Mouse (Mus musculus): Measurements from ENCODE around the gene Misp. TPM values are rescaled to one million over a fixed set of nuclear protein-coding genes. Genes with fewer than 3 reads are reported as not detected.

The Misp gene
- polyA plus RNA-seq, 1 experiment from 2014 or later, result 1.0 TPM

DNA sequence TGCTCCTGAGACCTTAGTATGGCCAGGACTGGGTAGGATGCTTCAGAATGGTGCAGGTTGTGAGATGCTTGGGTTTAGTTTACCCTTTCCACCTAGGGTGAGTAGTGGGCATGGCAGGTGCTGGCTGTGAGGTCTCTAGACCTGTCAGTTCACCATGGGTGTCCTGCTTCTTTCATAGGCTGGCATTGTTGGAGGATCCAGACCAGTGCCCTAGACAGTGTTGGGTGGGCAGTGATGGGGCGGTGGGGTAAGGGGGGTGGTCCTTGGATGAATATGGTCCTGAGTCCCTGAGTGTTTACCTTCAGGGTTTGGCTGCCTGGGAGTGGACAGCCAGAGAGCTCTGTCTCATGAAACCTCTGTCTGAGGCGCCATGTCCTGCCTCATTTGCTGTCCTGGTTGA is 37.1 kb downstream of the Misp start:
- H3K27ac ChIP-seq (replicated peaks), result peak overlapping the region; percentile 46
- H3K9ac ChIP-seq (replicated peaks), result peak overlapping the region; percentile 98; the same call in 1 of the 2 replicates
- H3K9me3 ChIP-seq, result no peaks in the 10 kb centered on the region
- H3K4me1 ChIP-seq, result peaks cover 41% of the 10 kb centered on the region
- ATAC-seq (ENCODE audit: low FRiP score, low read depth), result no peak
- H3K36me3 ChIP-seq, result peaks cover 62% of the 10 kb centered on the region
- no peaks in the 10 kb centered on the region for H3K27me3 ChIP-seq
- H3K4me3 ChIP-seq, result peak overlapping the region; percentile 99
- 88% methylated on average over 2 of the region's 2 CpGs for WGBS
- H3K4me2 ChIP-seq (replicated peaks), result peak overlapping the region; percentile 100

DNA sequence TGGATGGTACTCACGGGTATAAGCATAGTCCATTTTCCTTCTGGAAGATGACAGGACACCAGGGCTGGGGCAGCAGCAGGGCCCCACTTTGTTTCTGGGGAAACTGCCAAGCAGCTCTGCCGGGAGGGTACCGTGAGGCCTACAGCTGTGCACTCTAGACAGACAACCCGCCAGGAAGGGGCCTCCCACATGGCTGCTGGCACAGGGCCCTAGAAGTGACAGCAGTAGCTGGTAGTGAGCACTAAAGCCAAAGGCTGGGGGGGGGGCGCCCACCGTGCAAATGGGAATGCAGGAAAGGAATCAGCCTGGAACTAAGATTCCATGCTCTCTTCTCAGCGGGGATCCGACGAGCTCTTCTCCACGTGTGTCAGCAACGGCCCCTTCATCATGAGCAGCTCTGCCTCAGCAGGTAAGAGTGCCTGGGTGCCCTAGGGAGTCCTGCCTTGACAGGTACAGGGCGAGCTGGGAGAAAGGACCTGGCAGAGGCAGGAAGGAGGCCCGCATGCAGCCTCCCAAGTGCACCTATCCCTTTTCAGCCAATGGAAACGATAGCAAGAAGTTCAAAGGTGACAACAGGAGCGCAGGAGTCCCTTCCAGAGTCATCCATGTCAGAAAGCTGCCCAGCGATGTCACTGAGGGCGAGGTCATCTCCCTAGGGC is 37.8 kb downstream of the Misp start:
- Histone ChIP-seq H3K4me1 (peaks cover 36% of the 10 kb centered on the region), H3K9ac (replicated peaks) (peak overlapping the region; percentile 98; the same call in 1 of the 2 replicates), H3K27ac (replicated peaks) (peak overlapping the region; percentile 46; the same call in 1 of the 2 replicates), H3K36me3 (peaks cover 68% of the 10 kb centered on the region), H3K4me3 (peak overlapping the region; percentile 3; the same call in 1 of the 2 replicates), H3K27me3 (no peaks in the 10 kb centered on the region), H3K4me2 (replicated peaks) (peak overlapping the region; percentile 100), H3K9me3 (no peaks in the 10 kb centered on the region)
- no peak for ATAC-seq (ENCODE audit: low FRiP score, low read depth)
- 66% methylated on average over 17 of the region's 17 CpGs for WGBS

DNA sequence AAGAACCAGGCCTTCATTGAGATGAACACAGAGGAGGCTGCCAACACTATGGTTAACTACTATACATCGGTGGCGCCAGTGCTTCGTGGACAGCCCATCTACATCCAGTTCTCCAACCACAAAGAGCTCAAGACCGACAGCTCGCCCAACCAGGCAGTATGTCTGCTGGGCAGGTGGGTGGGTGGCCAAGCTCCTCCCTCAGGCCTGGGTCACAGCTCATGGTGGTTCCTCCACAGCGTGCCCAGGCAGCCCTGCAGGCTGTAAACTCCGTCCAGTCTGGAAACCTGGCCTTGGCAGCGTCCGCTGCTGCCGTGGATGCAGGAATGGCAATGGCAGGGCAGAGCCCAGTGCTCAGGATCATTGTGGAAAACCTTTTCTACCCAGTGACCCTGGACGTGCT is 38.3 kb downstream of the Misp start:
- Histone ChIP-seq H3K9me3 (no peaks in the 10 kb centered on the region), H3K27me3 (no peaks in the 10 kb centered on the region), H3K4me2 (replicated peaks) (no peak overlapping the region), H3K4me1 (peaks cover 36% of the 10 kb centered on the region), H3K27ac (replicated peaks) (no peak overlapping the region), H3K9ac (replicated peaks) (no peak overlapping the region), H3K4me3 (no peak overlapping the region), H3K36me3 (peaks cover 73% of the 10 kb centered on the region)
- ATAC-seq (ENCODE audit: low FRiP score, low read depth), result no peak
- WGBS, result 92% methylated on average over 11 of the region's 11 CpGs

DNA sequence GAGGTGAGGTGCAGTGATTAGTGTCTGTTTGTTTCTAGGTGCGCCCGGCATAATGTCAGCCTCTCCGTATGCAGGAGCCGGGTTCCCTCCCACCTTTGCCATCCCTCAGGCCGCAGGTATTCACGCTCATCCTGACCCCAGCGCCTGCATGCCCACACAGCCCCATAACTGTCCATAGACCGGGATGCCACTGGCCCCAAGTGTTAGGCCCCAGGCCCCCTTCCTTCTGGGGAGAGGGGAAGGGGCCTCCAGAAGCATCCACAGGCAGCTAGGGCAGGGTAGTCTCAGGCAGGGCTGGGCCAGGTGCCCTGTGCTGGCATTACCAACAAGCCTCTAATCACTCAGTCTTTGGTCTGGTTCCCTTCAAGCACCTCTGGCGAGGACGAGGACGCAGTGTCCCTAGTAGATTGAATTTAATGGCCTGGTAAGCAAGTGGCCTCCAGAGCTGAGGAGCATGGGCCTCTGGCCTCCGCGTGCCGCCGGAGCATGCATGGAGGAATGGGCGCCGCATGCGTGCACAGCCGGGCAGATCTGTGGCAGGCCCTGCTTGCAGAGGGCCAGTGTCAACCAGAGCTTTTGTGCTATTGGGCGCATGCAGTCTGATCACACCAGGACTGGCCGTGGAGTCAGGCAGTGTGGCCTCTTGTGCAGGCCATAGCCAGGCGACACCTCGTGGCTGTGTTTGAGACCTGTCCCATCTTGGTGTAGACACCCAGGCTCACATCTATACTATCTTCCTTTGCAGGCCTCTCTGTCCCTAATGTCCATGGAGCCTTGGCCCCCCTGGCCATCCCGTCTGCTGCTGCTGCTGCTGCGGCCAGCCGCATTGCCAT is 39.5 kb downstream of the Misp start:
- Histone ChIP-seq H3K9ac (replicated peaks) (no peak overlapping the region), H3K4me1 (peaks cover 37% of the 10 kb centered on the region), H3K4me3 (no peak overlapping the region), H3K9me3 (no peaks in the 10 kb centered on the region), H3K4me2 (replicated peaks) (no peak overlapping the region), H3K27me3 (no peaks in the 10 kb centered on the region), H3K36me3 (peaks cover 85% of the 10 kb centered on the region), H3K27ac (replicated peaks) (no peak overlapping the region; the same call in 1 of the 2 replicates)
- no peak for ATAC-seq (ENCODE audit: low FRiP score, low read depth)
- 95% methylated on average over 26 of the region's 26 CpGs for WGBS

DNA sequence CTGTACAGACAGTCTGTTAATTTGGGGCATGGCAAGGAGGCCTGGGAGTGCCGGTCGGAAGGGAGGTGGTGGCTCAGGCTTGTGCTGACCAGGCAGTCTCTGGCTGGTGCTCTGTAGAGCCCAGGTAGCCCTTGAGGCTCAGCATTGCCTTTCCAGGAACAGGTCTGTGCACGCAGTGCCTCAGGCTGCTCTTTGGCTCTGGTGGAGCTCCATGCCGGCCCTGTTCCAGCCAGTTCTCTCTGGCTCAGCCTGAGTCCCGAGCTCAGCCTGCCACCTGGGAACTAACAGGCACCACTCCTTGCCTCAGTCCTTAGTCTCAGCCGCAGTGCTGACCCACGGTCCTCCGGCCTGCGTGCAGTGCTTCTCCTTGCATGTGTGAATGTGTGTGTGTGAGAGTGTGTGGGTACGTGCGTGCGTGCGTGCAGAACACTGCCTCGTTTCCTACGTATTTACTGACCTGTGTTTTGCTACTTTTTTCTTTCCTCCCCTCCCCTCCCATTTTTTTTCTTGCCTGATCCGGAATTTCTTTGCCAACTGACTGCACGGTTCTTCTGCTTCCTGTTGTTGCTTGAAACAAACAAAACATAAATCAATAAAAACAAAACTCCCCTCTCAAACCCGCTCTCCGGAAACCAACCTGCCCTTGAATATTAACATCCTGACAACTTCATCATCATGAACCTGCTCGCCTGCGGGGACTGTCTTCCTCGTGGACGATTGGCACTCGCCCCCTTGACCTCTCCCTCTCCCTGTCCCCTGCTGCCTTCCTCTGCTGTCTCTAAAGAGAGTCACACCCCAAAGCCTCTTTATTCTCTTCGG is 40.6 kb downstream of the Misp start:
- Histone ChIP-seq H3K27me3 (no peaks in the 10 kb centered on the region), H3K27ac (replicated peaks) (0 out of 2 replicates have a peak overlapping the region, but pooled peaks have one; percentile 26), H3K9me3 (no peaks in the 10 kb centered on the region), H3K36me3 (peaks cover 96% of the 10 kb centered on the region), H3K4me2 (replicated peaks) (no peak overlapping the region), H3K4me1 (peaks cover 32% of the 10 kb centered on the region), H3K4me3 (no peak overlapping the region), H3K9ac (replicated peaks) (no peak overlapping the region)
- ATAC-seq (ENCODE audit: low FRiP score, low read depth), result no peak
- 82% methylated on average over 25 of the region's 25 CpGs for WGBS

DNA sequence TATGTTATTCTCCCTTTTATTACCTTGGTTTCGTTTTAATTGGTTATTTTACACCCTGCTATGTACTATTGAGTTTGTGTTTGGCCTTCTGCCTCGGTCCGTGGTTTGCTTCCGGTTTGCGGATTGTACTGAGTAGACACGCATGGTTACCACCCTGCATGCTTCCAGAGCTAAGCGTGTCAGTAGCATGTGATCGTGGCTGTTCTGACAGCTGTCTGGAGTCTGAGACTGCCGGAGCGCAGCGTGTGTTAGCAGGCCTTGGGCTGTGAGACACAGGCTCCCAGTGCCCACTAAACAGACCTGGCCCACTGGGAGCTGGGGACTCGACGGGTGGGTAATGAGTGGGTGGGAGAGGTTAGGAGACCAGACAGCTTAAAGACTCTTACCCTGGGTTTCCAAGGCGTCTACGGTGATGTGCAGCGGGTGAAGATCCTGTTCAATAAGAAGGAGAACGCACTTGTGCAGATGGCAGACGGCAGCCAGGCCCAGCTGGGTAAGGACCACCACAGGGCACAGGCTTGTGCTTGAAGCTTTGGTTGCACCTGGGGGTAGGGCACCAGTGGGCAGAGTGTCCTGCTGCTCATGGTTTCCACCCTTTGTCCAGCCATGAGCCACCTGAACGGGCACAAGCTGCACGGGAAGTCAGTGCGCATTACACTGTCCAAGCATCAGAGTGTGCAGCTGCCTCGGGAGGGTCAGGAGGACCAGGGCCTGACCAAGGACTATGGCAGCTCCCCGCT is 41.4 kb downstream of the Misp start:
- peak overlapping the region; percentile 26; the same call in 1 of the 2 replicates for H3K27ac ChIP-seq (replicated peaks)
- H3K4me3 ChIP-seq, result no peak overlapping the region
- H3K27me3 ChIP-seq, result no peaks in the 10 kb centered on the region
- H3K9ac ChIP-seq (replicated peaks), result no peak overlapping the region
- WGBS, result 89% methylated on average over 23 of the region's 23 CpGs
- peaks cover 97% of the 10 kb centered on the region for H3K36me3 ChIP-seq
- ATAC-seq (ENCODE audit: low FRiP score, low read depth), result no peak
- H3K4me2 ChIP-seq (replicated peaks), result no peak overlapping the region
- no peaks in the 10 kb centered on the region for H3K9me3 ChIP-seq
- H3K4me1 ChIP-seq, result peaks cover 25% of the 10 kb centered on the region

DNA sequence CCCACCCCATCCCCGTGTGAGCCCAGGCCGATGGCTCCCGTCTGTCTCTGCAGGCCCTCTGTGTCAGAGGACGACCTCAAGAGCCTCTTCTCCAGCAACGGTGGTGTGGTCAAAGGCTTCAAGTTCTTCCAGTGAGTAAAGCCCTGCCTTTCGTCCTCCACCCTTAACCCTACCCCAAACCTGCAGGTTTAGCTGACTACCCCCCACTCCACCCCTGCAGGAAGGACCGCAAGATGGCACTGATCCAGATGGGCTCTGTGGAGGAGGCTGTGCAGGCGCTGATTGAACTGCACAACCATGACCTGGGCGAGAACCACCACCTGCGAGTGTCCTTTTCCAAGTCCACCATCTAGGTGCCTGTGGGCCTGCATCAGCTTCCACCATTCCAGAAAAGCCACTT is 42.1 kb downstream of the Misp start:
- no peak for ATAC-seq (ENCODE audit: low FRiP score, low read depth)
- Histone ChIP-seq H3K4me2 (replicated peaks) (no peak overlapping the region), H3K9ac (replicated peaks) (no peak overlapping the region), H3K27ac (replicated peaks) (0 out of 2 replicates have a peak overlapping the region, but pooled peaks have one; percentile 26), H3K36me3 (peaks cover 96% of the 10 kb centered on the region), H3K4me1 (peaks cover 18% of the 10 kb centered on the region), H3K4me3 (no peak overlapping the region), H3K27me3 (no peaks in the 10 kb centered on the region), H3K9me3 (no peaks in the 10 kb centered on the region)
- WGBS, result 80% methylated on average over 10 of the region's 10 CpGs

DNA sequence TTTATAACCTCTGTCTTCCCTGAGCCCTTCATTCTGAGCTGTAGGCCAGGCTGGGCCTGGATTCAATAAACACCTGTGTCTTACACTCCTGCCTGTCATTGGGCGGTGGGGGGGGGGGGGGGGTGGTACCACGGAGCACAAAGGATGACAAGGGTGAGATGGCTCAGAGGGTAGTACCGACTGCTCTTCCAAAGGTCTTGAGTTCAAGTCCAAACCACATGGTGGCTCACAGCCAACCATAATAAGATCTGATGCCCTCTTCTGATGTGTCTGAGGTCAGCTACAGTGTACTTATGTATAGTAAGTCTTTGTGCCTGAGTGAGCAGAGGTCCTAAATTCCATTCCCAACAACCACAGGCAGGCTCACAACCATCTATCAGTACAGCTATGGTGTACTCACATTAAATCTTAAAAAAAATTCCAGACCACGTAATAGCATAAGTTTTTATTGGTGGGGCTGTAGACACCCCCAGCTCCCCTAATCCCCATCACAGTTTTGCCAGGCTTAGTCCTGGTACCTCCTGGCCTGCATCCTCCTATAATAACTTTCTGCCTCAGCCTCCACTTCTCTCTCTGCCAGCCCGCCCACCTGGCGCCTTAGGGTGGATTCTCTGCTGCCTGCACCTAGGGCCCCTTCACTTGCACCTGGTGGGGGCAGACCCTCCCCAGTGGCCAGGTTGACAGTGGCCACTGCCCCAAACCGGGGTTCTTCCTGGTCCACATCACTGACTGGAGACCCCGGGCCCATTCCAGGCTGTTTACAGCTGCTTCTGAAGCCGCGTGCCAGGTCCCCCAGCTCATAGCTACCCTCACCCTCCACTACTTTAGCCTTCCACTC is 43.8 kb downstream of the Misp start:
- Histone ChIP-seq H3K27me3 (no peaks in the 10 kb centered on the region), H3K4me1 (peaks cover 13% of the 10 kb centered on the region; the same call in 1 of the 2 replicates), H3K4me2 (replicated peaks) (no peak overlapping the region), H3K9ac (replicated peaks) (no peak overlapping the region), H3K4me3 (no peak overlapping the region), H3K9me3 (no peaks in the 10 kb centered on the region), H3K36me3 (peaks cover 86% of the 10 kb centered on the region), H3K27ac (replicated peaks) (peak overlapping the region; percentile 63)
- 61% methylated on average over 10 of the region's 10 CpGs for WGBS
- ATAC-seq (ENCODE audit: low FRiP score, low read depth), result peak; percentile 45

DNA sequence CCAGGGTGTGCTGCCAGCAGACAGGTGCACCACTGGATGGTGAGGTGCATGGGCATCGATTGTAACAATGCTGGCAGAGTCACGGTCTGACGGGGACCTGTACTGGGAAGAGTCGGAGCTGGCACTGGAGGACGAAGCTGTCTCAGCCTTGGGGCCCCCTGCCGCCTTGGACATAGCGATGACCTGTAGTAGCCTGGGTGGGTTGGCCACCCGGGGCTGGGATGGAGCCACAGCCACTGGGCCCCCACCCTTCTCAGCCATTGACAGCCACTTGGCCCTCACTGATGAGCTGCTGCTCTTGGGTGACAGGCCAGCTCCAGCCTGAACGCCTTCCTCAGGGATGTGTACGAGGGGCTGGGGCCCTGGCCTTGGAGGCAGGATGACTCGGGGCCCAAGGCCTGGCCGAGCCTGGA is 44.4 kb downstream of the Misp start:
- no peaks in the 10 kb centered on the region for H3K27me3 ChIP-seq
- H3K4me1 ChIP-seq, result peaks cover 14% of the 10 kb centered on the region; the same call in 1 of the 2 replicates
- H3K4me2 ChIP-seq (replicated peaks), result no peak overlapping the region
- H3K36me3 ChIP-seq, result peaks cover 84% of the 10 kb centered on the region
- peak; percentile 17; the same call in 1 of the 2 replicates for ATAC-seq (ENCODE audit: low FRiP score, low read depth)
- H3K4me3 ChIP-seq, result no peak overlapping the region
- H3K9ac ChIP-seq (replicated peaks), result no peak overlapping the region
- WGBS, result 72% methylated on average over 11 of the region's 12 CpGs
- H3K9me3 ChIP-seq, result no peaks in the 10 kb centered on the region
- peak overlapping the region; percentile 63 for H3K27ac ChIP-seq (replicated peaks)

DNA sequence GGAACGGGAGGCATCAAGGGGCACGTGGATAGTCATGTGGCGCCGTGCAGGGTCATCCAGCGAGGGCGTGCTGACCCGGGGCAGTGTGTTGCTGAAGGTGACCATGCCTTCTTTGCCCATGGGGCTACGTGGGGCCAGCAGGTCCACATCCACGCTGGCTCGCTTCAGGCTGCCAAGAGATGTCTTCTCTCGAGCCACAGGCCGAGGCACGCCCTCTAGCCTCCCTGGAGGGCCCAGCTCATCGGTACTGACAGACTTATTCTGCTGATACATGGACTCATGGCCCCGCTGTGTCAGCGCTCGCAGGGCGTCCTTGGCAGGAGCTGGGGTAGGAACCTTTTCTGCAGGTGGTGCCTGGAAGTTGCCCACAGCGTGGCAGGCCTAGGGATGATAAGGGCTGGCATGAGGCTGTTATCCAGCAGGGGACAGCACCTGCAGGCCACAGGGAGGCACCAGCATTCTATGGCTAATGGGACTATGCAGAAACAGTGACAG is 45.1 kb downstream of the Misp start:
- H3K9ac ChIP-seq (replicated peaks), result no peak overlapping the region
- no peak overlapping the region for H3K4me2 ChIP-seq (replicated peaks)
- peaks cover 14% of the 10 kb centered on the region; the same call in 1 of the 2 replicates for H3K4me1 ChIP-seq
- H3K9me3 ChIP-seq, result no peaks in the 10 kb centered on the region
- peak overlapping the region; percentile 63; the same call in 1 of the 2 replicates for H3K27ac ChIP-seq (replicated peaks)
- no peaks in the 10 kb centered on the region for H3K27me3 ChIP-seq
- 82% methylated on average over 19 of the region's 19 CpGs for WGBS
- peaks cover 82% of the 10 kb centered on the region for H3K36me3 ChIP-seq
- no peak overlapping the region for H3K4me3 ChIP-seq
- ATAC-seq (ENCODE audit: low FRiP score, low read depth), result no peak
